Mouse (Mus musculus): ENCODE data around the gene 4930469K13Rik. TPM values are rescaled to one million over a fixed set of nuclear protein-coding genes. Genes with fewer than 3 reads are reported as not detected.
"Not testable (repeated sequence)": the region's sequence is repeated elsewhere in the genome, so short reads cannot be mapped to it uniquely, and the experiment has no call there.

4930469K13Rik gene
- not detected for total RNA-seq (2021)
- long read RNA-seq, experiment 1, partial matches to known transcripts, result 0 of 3 reads
- long read RNA-seq, experiment 1, other reads (novel, unspliced or antisense), result 3 of 3 reads
- long read RNA-seq, experiment 2, result 0 reads

- DNase-seq, result no peak
- intact Hi-C loops (cut with DNase I), result no loop called here
Measured at GRCm38 (mm10) chr11:34098422-34098821, at the start of gene 4930469K13Rik. TSS of gene 4930469K13Rik (minus strand) at chr11:34098554.

GRCm38 (mm10) chr11:34146934-34147333 is 48.6 kb upstream of the 4930469K13Rik start:
- intact Hi-C loops (cut with DNase I), result loop anchor here (10.0 kb wide), 1 partner anchor 668 kb away; no protein-coding TSS in a partner anchor
- no peak for DNase-seq

DNA sequence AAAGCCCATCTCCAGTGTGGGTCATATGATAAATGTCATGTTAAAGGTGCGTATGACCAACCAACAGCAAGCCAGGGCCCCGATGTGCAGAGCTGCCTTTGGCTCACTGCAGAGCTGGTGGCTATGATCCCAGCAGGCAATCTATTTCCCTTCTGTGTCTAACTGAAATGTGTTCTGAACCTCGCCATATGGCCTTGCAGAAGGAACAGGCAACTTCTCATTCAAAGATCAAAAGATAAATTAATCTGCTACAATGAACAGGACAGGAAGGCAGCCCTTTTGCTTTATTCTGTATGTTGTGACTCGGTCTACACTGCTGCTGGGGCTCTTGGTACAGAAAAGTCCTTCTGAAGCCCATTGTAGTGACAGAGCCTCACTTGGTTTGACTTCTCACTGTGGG is 46.1 kb upstream of the 4930469K13Rik start:
- DNase-seq, result no peak
- intact Hi-C loops (cut with DNase I), result loop anchor here (10.0 kb wide), 1 partner anchor 670 kb away; no protein-coding TSS in a partner anchor

- intact Hi-C loops (cut with DNase I), result loop anchor here (10.0 kb wide), 1 partner anchor 671 kb away; no protein-coding TSS in a partner anchor
- DNase-seq, result no peak
Measured at GRCm38 (mm10) chr11:34143984-34144383, 45.6 kb upstream of the 4930469K13Rik start.

DNA sequence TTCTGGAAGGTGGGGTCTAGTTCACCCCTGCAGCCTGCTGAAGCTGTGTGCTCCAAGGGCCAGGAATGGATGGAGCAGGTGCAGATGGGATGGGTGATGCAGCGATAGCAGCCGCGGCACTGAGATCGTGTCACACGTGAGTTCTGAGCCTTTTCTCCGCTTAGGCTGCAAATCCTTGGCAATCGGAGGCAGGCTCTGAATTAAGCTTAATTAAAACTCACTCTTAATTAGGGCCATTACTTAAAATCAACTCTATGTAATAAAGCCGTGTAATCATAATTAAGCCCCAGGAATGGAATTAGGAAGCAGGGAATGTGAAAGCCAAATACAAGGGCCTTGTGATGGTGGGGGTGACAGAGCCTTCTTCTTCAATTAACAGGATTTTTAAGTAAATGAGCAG is 40.9 kb upstream of the 4930469K13Rik start:
- no peak for DNase-seq
- intact Hi-C loops (cut with DNase I), result no loop called here

- intact Hi-C loops (cut with DNase I), result no loop called here
- no peak for DNase-seq
Measured at GRCm38 (mm10) chr11:34128412-34128811, 30.1 kb upstream of the 4930469K13Rik start.

DNA sequence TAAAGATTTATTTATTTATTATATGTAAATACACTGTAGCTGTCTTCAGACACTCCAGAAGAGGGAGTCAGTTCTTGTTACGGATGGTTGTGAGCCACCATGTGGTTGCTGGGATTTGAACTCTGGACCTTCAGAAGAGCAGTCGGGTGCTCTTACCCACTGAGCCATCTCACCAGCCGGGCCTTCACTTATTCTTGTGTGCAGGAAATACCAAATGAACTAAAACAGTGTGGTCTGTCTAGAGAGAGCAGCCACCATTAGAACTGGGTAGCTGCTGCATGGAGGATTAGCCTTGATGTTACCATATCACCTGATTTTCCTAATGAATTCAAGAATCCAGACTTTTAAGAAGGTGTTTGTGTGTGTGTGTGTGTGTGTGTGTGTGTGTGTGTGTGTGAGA is 27.4 kb upstream of the 4930469K13Rik start:
- intact Hi-C loops (cut with DNase I); DNase-seq: not testable (repeated sequence)

DNA sequence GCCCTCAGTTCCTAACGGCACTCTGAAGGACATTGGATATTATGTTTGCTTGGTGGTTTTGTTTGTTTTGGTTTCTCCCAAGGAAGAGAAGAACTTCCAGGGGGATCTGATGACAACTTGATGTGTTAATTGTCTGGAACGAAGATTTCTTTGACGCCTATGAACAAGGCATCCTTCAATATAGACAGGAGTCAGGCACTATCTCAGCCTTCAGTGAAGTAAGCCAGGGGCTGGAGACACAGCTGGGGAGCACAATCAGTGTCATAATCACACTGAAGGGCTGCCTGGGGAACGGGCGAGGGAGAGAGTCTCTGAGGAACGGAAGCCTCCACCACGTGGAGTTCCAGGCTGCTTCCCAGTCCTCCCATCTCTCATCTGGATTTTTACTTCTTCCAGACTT is 26.5 kb upstream of the 4930469K13Rik start:
- DNase-seq, result no peak
- intact Hi-C loops (cut with DNase I), result no loop called here

DNA sequence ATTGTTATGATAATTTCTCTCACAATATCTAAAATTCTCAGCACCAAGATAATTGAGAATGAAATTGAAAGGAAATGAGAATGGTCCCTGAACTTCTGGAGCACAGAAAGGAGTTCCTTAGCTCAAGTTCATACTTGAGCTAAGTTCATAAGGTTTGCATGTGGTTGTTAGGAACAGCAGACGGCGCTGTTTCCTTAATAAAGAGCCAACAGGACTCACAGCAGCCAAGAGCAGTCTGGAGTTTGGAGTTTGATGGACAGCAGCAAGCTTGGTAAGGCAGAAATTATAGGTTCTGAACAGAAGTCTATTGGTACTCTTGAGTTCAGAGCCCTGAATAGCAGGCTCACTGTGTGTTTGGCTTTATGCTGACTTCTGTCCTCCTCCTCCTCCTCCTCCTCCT is 24.8 kb upstream of the 4930469K13Rik start:
- intact Hi-C loops (cut with DNase I), result loop anchor here (2.0 kb wide), 1 partner anchor 90 kb away; no protein-coding TSS in a partner anchor
- peak; percentile 26 to 53 for DNase-seq

DNA sequence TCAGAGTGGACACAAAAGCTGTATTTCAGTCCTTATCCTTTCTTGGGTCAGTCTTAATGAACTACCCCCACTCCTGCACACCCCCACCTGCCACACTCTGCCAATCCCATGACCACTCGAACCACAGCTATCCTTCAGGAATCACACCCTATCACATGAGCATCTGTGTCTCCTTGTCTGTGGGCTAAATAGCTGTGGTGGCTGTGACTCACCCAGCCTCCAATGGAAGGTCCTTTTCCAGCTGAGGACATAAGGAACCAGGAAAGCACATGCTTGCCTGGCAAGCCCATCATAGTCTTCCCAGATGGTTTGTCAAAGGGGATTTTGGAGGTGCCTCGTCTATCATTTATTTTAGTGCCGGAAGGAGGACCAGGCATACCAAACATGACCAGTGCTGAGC is 20.0 kb upstream of the 4930469K13Rik start:
- intact Hi-C loops (cut with DNase I), result no loop called here
- DNase-seq, result no peak

GRCm38 (mm10) chr11:34117581-34117980 is 19.2 kb upstream of the 4930469K13Rik start:
- intact Hi-C loops (cut with DNase I), result no loop called here
- no peak for DNase-seq

GRCm38 (mm10) chr11:34116572-34117135 is 18.3 kb upstream of the 4930469K13Rik start:
- DNase-seq, result peak in 1 of 2 experiments; percentile 16
- intact Hi-C loops (cut with DNase I), result no loop called here

GRCm38 (mm10) chr11:34113760-34114159 is 15.4 kb upstream of the 4930469K13Rik start:
- intact Hi-C loops (cut with DNase I), result no loop called here
- no peak for DNase-seq

DNA sequence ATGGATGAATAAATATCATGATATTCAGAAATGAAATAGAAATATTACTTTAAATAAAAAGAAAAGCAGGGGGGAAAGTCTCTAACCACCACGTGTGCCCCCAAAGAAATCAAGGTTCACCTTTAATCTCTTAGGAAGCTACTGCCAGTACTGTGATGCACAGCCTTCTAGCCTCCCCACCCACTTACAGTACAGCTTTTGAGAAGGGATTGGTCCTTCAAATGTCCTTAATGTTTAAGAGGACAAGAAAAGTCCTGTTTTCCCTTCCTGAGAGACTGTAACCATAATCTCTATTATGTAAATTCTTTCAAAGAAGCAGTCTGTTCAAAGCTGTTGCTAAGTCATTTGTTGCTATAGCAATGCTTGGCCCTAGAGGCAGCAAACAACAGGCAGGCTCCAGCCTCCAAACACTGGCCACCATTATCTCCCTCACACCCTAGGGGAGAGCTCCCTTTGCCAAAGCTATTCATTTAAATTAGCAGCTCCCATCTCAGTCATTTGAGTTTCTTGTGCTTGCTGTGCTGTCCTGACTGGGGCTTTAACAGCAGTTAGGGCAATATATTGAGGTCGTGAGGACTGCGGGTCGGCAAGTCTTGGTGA is 14.5 kb upstream of the 4930469K13Rik start:
- intact Hi-C loops (cut with DNase I), result no loop called here
- DNase-seq, result no peak

DNA sequence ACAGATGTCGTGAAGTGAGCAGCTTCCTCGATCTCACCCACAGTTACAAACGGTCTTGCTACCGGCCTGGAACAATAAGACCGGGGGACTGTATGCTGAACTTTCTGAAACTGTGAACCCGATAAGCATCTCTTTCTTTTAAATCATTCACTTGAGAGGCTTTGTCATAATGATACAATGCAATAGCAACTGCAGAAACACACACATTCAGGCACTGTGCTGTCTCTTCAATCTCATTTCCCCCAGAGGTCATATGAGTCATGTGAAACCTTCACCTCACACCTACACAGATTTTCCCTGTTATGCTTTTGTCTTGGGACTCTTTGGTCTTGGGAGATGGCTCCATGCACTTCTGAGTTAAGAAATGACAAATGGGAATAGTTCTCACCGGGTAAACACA is 13.6 kb upstream of the 4930469K13Rik start:
- DNase-seq, result no peak
- intact Hi-C loops (cut with DNase I), result no loop called here

DNA sequence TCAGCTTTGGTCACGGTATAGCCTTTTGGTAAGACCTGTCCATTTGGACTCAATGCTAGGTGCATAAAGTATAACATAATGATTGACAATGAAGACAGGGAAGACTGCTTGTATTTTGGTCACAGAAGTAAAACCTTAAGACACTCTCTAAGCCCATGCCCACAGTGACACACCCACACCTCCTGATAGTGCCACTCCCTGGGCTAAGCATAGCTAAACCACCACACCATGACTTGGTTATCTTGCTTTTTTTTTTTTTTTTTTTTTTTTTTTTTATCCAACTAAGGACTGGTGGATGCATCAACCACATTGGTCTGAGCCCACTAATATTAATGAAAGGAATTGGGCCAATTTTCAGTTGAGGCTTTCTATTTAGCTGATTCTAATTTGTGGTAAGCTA is 10.9 kb upstream of the 4930469K13Rik start:
- intact Hi-C loops (cut with DNase I), result no loop called here
- no peak for DNase-seq

- intact Hi-C loops (cut with DNase I), result no loop called here
- no peak for DNase-seq
Measured at GRCm38 (mm10) chr11:34104919-34105318, 6.6 kb upstream of the 4930469K13Rik start.

DNA sequence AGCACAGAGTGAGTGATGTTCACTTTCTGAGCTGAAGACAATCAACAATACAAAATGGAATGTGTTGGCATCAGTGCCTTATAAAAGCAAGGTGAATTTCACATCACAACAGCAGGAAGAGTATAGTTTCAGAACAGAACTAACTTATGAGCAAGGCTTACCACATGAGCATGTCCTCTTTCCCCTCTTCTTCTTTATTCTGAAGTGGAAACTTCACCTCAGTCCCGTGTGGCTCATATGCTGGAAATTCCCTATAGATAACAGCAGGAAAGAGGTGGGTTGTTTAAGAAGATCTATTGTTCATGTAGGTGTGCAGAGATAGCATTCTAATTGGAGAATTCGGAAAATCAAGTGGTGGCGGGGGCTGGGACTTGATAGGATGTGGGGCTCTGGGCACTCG is 3.5 kb upstream of the 4930469K13Rik start:
- intact Hi-C loops (cut with DNase I), result no loop called here
- DNase-seq, result no peak

DNA sequence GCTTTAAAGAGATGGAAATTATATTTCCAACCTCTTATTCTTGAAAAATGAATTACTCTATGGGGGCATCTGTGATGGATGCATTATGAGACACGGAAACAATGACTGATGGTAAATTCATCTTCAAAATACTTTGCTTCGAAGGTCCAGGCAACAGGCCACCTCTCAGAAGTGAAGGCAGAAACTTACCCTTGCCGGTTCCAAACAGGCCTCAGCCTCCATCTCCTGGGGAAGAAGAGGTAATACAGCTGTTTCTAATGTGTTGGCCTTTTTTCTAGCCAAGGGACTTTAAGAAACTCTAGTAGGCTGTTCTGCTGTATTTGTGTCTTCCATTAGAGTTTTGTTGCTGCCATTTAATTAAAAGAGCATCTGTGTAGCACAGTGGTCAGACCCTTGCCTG is 11.3 kb downstream of the 4930469K13Rik start:
- intact Hi-C loops (cut with DNase I), result loop anchor here (10.0 kb wide), 1 partner anchor 162 kb away; no protein-coding TSS in a partner anchor
- peak in 1 of 2 experiments; percentile 15 for DNase-seq

GRCm38 (mm10) chr11:34086164-34086751 is 12.1 kb downstream of the 4930469K13Rik start:
- no peak for DNase-seq
- intact Hi-C loops (cut with DNase I), result loop anchor here (10.0 kb wide), 1 partner anchor 161 kb away; no protein-coding TSS in a partner anchor

DNA sequence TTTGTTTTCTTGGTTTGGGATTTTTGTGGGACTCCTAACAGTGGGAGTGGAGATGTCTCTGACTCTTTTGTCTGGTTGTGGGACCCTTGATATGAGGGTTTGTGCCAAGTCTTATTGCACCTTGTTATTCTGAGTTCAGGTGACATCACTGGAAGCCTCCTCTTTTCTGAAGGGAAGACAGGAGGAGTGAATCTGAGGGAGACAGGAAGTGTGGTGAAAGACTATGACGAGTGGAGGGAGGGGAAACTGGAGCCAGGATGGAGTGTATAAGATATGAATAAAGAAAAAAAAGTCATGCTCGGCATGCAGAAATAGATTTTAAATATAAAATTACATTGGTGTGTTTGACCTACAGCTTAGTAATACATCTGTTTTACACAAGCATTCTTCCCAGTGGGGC is 13.7 kb downstream of the 4930469K13Rik start:
- DNase-seq, result no peak
- intact Hi-C loops (cut with DNase I), result loop anchor here (10.0 kb wide), 1 partner anchor 160 kb away; no protein-coding TSS in a partner anchor
